Mouse (Mus musculus): ENCODE data around the gene Astn2. TPM values are rescaled to one million over a fixed set of nuclear protein-coding genes. Genes with fewer than 3 reads are reported as not detected.

Astn2 gene
- polyA plus RNA-seq, 1 experiment from 2014 or later, result 0.24 TPM

- Histone ChIP-seq H3K4me1 (replicated peaks; ENCODE audit: insufficient read depth, low read length) (no peaks in the 10 kb centered on the region), H3K4me2 (ENCODE audit: low read length) (no peak overlapping the region), H3K27me3 (ENCODE audit: insufficient read depth, low read length) (no peaks in the 10 kb centered on the region), H3K27ac (no peak overlapping the region), H3K4me3 (replicated peaks; ENCODE audit: low read depth, low read length) (no peak overlapping the region), H3K9me3 (replicated peaks; ENCODE audit: low read length) (no peaks in the 10 kb centered on the region), H3K36me3 (ENCODE audit: insufficient read depth, low read length) (no peaks in the 10 kb centered on the region), H3K9ac (ENCODE audit: low read depth, low read length) (no peak overlapping the region)
- WGBS, result 53% methylated on average over 5 of the region's 5 CpGs
- no peak for ATAC-seq (replicated peaks; ENCODE audit: low FRiP score, low read depth)
- DNase-seq (ENCODE audit: low spot score), result no peak
- no peak for TF ChIP-seq CTCF (IDR thresholded peaks at IDR 0.05; ENCODE audit: low read depth)
Measured at GRCm38 (mm10) chr4:65888332-65888993, 515.9 kb downstream of the Astn2 start.

GRCm38 (mm10) chr4:65886862-65887261 lies 517.5 kb downstream of the Astn2 start:
- Histone ChIP-seq H3K27ac (no peak overlapping the region), H3K27me3 (ENCODE audit: insufficient read depth, low read length) (no peaks in the 10 kb centered on the region), H3K4me2 (ENCODE audit: low read length) (no peak overlapping the region), H3K4me1 (replicated peaks; ENCODE audit: insufficient read depth, low read length) (no peaks in the 10 kb centered on the region), H3K4me3 (replicated peaks; ENCODE audit: low read depth, low read length) (no peak overlapping the region), H3K9me3 (replicated peaks; ENCODE audit: low read length) (no peaks in the 10 kb centered on the region), H3K36me3 (ENCODE audit: insufficient read depth, low read length) (no peaks in the 10 kb centered on the region), H3K9ac (ENCODE audit: low read depth, low read length) (no peak overlapping the region)
- WGBS, result 54% methylated on average over 1 of the region's 1 CpGs
- TF ChIP-seq CTCF (IDR thresholded peaks at IDR 0.05; ENCODE audit: low read depth), result no peak
- no peak for DNase-seq (ENCODE audit: low spot score)
- ATAC-seq (replicated peaks; ENCODE audit: low FRiP score, low read depth), result no peak

GRCm38 (mm10) chr4:65885921-65886320 lies 518.5 kb downstream of the Astn2 start:
- no peak overlapping the region for H3K9ac ChIP-seq (ENCODE audit: low read depth, low read length)
- no peaks in the 10 kb centered on the region for H3K27me3 ChIP-seq (ENCODE audit: insufficient read depth, low read length)
- ATAC-seq (replicated peaks; ENCODE audit: low FRiP score, low read depth) (no peak), DNase-seq (ENCODE audit: low spot score) (no peak)
- 70% methylated on average over 3 of the region's 3 CpGs for WGBS
- no peaks in the 10 kb centered on the region for H3K36me3 ChIP-seq (ENCODE audit: insufficient read depth, low read length)
- no peaks in the 10 kb centered on the region for H3K9me3 ChIP-seq (replicated peaks; ENCODE audit: low read length)
- H3K4me2 ChIP-seq (ENCODE audit: low read length), result no peak overlapping the region
- no peaks in the 10 kb centered on the region for H3K4me1 ChIP-seq (replicated peaks; ENCODE audit: insufficient read depth, low read length)
- H3K27ac ChIP-seq, result no peak overlapping the region
- TF ChIP-seq CTCF (IDR thresholded peaks at IDR 0.05; ENCODE audit: low read depth), result no peak
- H3K4me3 ChIP-seq (replicated peaks; ENCODE audit: low read depth, low read length), result no peak overlapping the region

- H3K36me3 ChIP-seq (ENCODE audit: insufficient read depth, low read length), result no peaks in the 10 kb centered on the region
Measured at GRCm38 (mm10) chr4:65874236-65874781, 530.1 kb downstream of the Astn2 start.

GRCm38 (mm10) chr4:65864551-65864950 lies 539.9 kb downstream of the Astn2 start:
- no peaks in the 10 kb centered on the region for H3K9me3 ChIP-seq (replicated peaks; ENCODE audit: low read length)
- ATAC-seq (replicated peaks; ENCODE audit: low FRiP score, low read depth), result no peak
- H3K9ac ChIP-seq (ENCODE audit: low read depth, low read length), result no peak overlapping the region
- no peaks in the 10 kb centered on the region for H3K27me3 ChIP-seq (ENCODE audit: insufficient read depth, low read length)
- H3K4me2 ChIP-seq (ENCODE audit: low read length), result no peak overlapping the region
- no peak overlapping the region for H3K4me3 ChIP-seq (replicated peaks; ENCODE audit: low read depth, low read length)
- H3K27ac ChIP-seq, result no peak overlapping the region
- no peaks in the 10 kb centered on the region for H3K36me3 ChIP-seq (ENCODE audit: insufficient read depth, low read length)
- H3K4me1 ChIP-seq (replicated peaks; ENCODE audit: insufficient read depth, low read length), result no peaks in the 10 kb centered on the region
- TF ChIP-seq CTCF (IDR thresholded peaks at IDR 0.05; ENCODE audit: low read depth), result no peak
- no peak for DNase-seq (ENCODE audit: low spot score)

More at GRCm38 (mm10) chr4:65874236-65874781, 530.1 kb downstream of the Astn2 start:
- DNase-seq (ENCODE audit: low spot score), result no peak
- H3K4me2 ChIP-seq (ENCODE audit: low read length), result no peak overlapping the region
- H3K9ac ChIP-seq (ENCODE audit: low read depth, low read length), result no peak overlapping the region
- H3K4me1 ChIP-seq (replicated peaks; ENCODE audit: insufficient read depth, low read length), result no peaks in the 10 kb centered on the region
- WGBS, result 69% methylated on average over 2 of the region's 2 CpGs
- H3K9me3 ChIP-seq (replicated peaks; ENCODE audit: low read length), result no peaks in the 10 kb centered on the region
- no peak overlapping the region for H3K4me3 ChIP-seq (replicated peaks; ENCODE audit: low read depth, low read length)
- ATAC-seq (replicated peaks; ENCODE audit: low FRiP score, low read depth), result no peak
- H3K27me3 ChIP-seq (ENCODE audit: insufficient read depth, low read length), result no peaks in the 10 kb centered on the region
- H3K27ac ChIP-seq, result no peak overlapping the region
- TF ChIP-seq CTCF (IDR thresholded peaks at IDR 0.05; ENCODE audit: low read depth), result no peak

- H3K4me1 ChIP-seq (replicated peaks; ENCODE audit: insufficient read depth, low read length), result no peaks in the 10 kb centered on the region
- no peak overlapping the region for H3K27ac ChIP-seq
- no peaks in the 10 kb centered on the region for H3K27me3 ChIP-seq (ENCODE audit: insufficient read depth, low read length)
- no peak overlapping the region for H3K4me3 ChIP-seq (replicated peaks; ENCODE audit: low read depth, low read length)
- no peaks in the 10 kb centered on the region for H3K36me3 ChIP-seq (ENCODE audit: insufficient read depth, low read length)
- ATAC-seq (replicated peaks; ENCODE audit: low FRiP score, low read depth) (no peak), DNase-seq (ENCODE audit: low spot score) (no peak)
- no peak overlapping the region for H3K4me2 ChIP-seq (ENCODE audit: low read length)
- no peak overlapping the region for H3K9ac ChIP-seq (ENCODE audit: low read depth, low read length)
- 61% methylated on average over 2 of the region's 2 CpGs for WGBS
- TF ChIP-seq CTCF (IDR thresholded peaks at IDR 0.05; ENCODE audit: low read depth), result no peak
- H3K9me3 ChIP-seq (replicated peaks; ENCODE audit: low read length), result no peaks in the 10 kb centered on the region
Measured at GRCm38 (mm10) chr4:65843191-65843590, 561.2 kb downstream of the Astn2 start.

Data from kidney, postnatal 0 days (tissue).